Mouse (Mus musculus) limb, embryonic 14.5 days (tissue): ENCODE data around the gene D030056L22Rik. TPM values are rescaled to one million over a fixed set of nuclear protein-coding genes. Genes with fewer than 3 reads are reported as not detected.

Source experiments
- ATAC-seq: fragments of 200-750 bp; cut with Nextera tagmentation; 2 replicates; pipeline ENCODE4 v1.8.0; 2017; ENCODE audit warnings: low read depth, moderate number of reproducible peaks, moderate TSS enrichment; ENCODE audit not compliant: low FRiP score
- DNase-seq: peaks from one replicate; pipeline ENCODE4 v3.0.0-alpha.2; 2015; ENCODE audit warnings: low spot score
- H3K27ac ChIP-seq: fragments of 300-500 bp; sonication (generic); replicated peaks from 2 replicates; pipeline ENCODE4 v1.5.1; 2014; ENCODE audit warnings: low read depth, mild to moderate bottlenecking, low read length, moderate library complexity, mixed read lengths
- H3K27me3 ChIP-seq: fragments of 300-500 bp; sonication (generic); 2 replicates; pipeline ENCODE4 v1.6.1; 2014; ENCODE audit warnings: low read length, mixed read lengths; ENCODE audit not compliant: control insufficient read depth, insufficient read depth
- H3K36me3 ChIP-seq: fragments of 300-500 bp; sonication (generic); 2 replicates; pipeline ENCODE4 v1.6.1; 2014; ENCODE audit warnings: mild to moderate bottlenecking, low read length, moderate library complexity, mixed read lengths; ENCODE audit not compliant: control insufficient read depth, insufficient read depth
- H3K4me1 ChIP-seq: fragments of 300-500 bp; sonication (generic); 2 replicates; pipeline ENCODE4 v1.6.1; 2014; ENCODE audit warnings: antibody characterized with exemption, low read length, mixed read lengths; ENCODE audit not compliant: control insufficient read depth, insufficient read depth
- H3K4me2 ChIP-seq: fragments of 300-500 bp; sonication (generic); replicated peaks from 2 replicates; pipeline ENCODE4 v1.6.1; 2014; ENCODE audit warnings: low read depth, mild to moderate bottlenecking, low read length, moderate library complexity; ENCODE audit not compliant: severe bottlenecking
- H3K4me3 ChIP-seq: fragments of 300-500 bp; sonication (generic); replicated peaks from 2 replicates; pipeline ENCODE4 v1.5.1; 2014; ENCODE audit warnings: low read length
- H3K9ac ChIP-seq: fragments of 300-500 bp; sonication (generic); 2 replicates; pipeline ENCODE4 v1.6.1; 2014; ENCODE audit warnings: mild to moderate bottlenecking, low read depth, low read length, moderate library complexity; ENCODE audit not compliant: severe bottlenecking
- H3K9me3 ChIP-seq: fragments of 300-500 bp; sonication (generic); 2 replicates; pipeline ENCODE4 v1.6.1; 2016; ENCODE audit warnings: low read length; ENCODE audit not compliant: control insufficient read depth
- POLR2A ChIP-seq: fragments of 200-500 bp; IDR thresholded peaks from 2 replicates; pipeline ENCODE4 v1.8.0; 2012; ENCODE audit warnings: inconsistent platforms, mild to moderate bottlenecking, moderate library complexity, borderline replicate concordance; ENCODE audit not compliant: insufficient read depth, insufficient read length; ENCODE audit errors: extremely low read depth
- WGBS: fragments of 180-500 bp; shearing (Covaris S2); extraction: QIAGEN DNeasy Blood & Tissue Kit; methylation state at CpG from one replicate; pipeline ENCODE4 v1.1.7; 2014; 5-methylcytosine and 5-hydroxymethylcytosine counted together
- polyA plus RNA-seq, 2 experiments: library from polyadenylated mRNA; depleted of rRNA in 1 of 2; stranded (reverse) in 1 of 2; unstranded in 1 of 2; fragments of >200 nt; fragmentation: Nextera tagmentation in 1 of 2; extraction: Ambion mirVana in 1 of 2; gene quantifications; 2 replicates each; pipeline versions ENCODE4 v1.2.1 to v1.2.3; 2012 to 2014

Gene D030056L22Rik
- polyA plus RNA-seq, 2 experiments = 24.8 to 26.7 TPM

- no peak overlapping the region for H3K9ac ChIP-seq
- DNase-seq = no peak
- TF ChIP-seq POLR2A = no peak
Measured at GRCm38 (mm10) chr19:18758916-18759315, 45.9 kb downstream of the D030056L22Rik start.

GRCm38 (mm10) chr19:18766399-18766798, 53.4 kb downstream of the D030056L22Rik start:
- DNase-seq (no peak), ATAC-seq (no peak)
- WGBS = 77% methylated on average over 5 of the region's 5 CpGs
- Histone ChIP-seq H3K27me3 (no peaks in the 10 kb centered on the region), H3K9me3 (no peaks in the 10 kb centered on the region), H3K4me3 (no peak overlapping the region), H3K4me2 (no peak overlapping the region), H3K9ac (no peak overlapping the region), H3K4me1 (no peaks in the 10 kb centered on the region), H3K27ac (no peak overlapping the region), H3K36me3 (no peaks in the 10 kb centered on the region)
- no peak for TF ChIP-seq POLR2A

More at GRCm38 (mm10) chr19:18758916-18759315, 45.9 kb downstream of the D030056L22Rik start:
- ATAC-seq = no peak
- WGBS = 58% methylated on average over 9 of the region's 9 CpGs
- Histone ChIP-seq H3K36me3 (no peaks in the 10 kb centered on the region), H3K4me2 (no peak overlapping the region), H3K4me3 (no peak overlapping the region), H3K27ac (no peak overlapping the region), H3K27me3 (no peaks in the 10 kb centered on the region), H3K9me3 (no peaks in the 10 kb centered on the region), H3K4me1 (no peaks in the 10 kb centered on the region)

Other genes starting within 250 kb of the D030056L22Rik start
- gene Ostf1, start 81.4 kb upstream of the D030056L22Rik start, polyA plus RNA-seq (2012; rRNA removed) = 40.2 and 51.6 TPM in 2 replicates
- 99.1 and 108 TPM in 2 replicates for gene Ostf1, start 81.4 kb upstream of the D030056L22Rik start, polyA plus RNA-seq (2014; fragmentation: Nextera tagmentation; extraction: Ambion mirVana)
- 13.6 and 15.8 TPM in 2 replicates for gene Nmrk1, start 81.2 kb upstream of the D030056L22Rik start, polyA plus RNA-seq (2012; rRNA removed)
- gene Nmrk1, start 81.2 kb upstream of the D030056L22Rik start, polyA plus RNA-seq (2014; fragmentation: Nextera tagmentation; extraction: Ambion mirVana) = 12.4 TPM in 2 replicates
- gene Carnmt1, start 42.4 kb upstream of the D030056L22Rik start, polyA plus RNA-seq (2012; rRNA removed) = 15.5 and 17.2 TPM in 2 replicates
- gene Carnmt1, start 42.4 kb upstream of the D030056L22Rik start, polyA plus RNA-seq (2014; fragmentation: Nextera tagmentation; extraction: Ambion mirVana) = 39.7 and 46.5 TPM in 2 replicates
- 0.32 and 0.36 TPM in 2 replicates for gene Trpm6, start 36.8 kb downstream of the D030056L22Rik start, polyA plus RNA-seq (2012; rRNA removed)
- 0.32 and 0.34 TPM in 2 replicates for gene Trpm6, start 36.8 kb downstream of the D030056L22Rik start, polyA plus RNA-seq (2014; fragmentation: Nextera tagmentation; extraction: Ambion mirVana)